Comparison of ENCODE assay signal across 15 mouse cellular contexts in genomic region chr9:96412821-96413405, GRCm38 (mm10). TPM values are rescaled to one million over a fixed set of nuclear protein-coding genes. Genes with fewer than 3 reads are reported as not detected.
DNase-seq lines count a peak whose midpoint lies in the region; ATAC-seq and TF ChIP-seq lines count a peak whose summit lies in the region.
"Had no signal": no experiment of that assay in that cellular context is flagged by ENCODE, and none has a peak within 500 bp of the region (broad histone marks: within the 10 kb centered on the region; RNA-seq: fewer than 3 reads in every experiment).

No protein-coding gene starts in this region.

- H3K4me2 ChIP-seq in heart, embryonic 12.5 days = no peak overlapping the region
- no peak overlapping the region for H3K4me2 ChIP-seq in liver, postnatal 0 days (ENCODE audit: low read depth, low read length)
- H3K4me2 ChIP-seq in liver, embryonic 12.5 days = no peak overlapping the region

- no peak overlapping the region for H3K4me3 ChIP-seq in heart, embryonic 12.5 days
- H3K4me3 ChIP-seq in liver, postnatal 0 days (ENCODE audit: low read depth, low read length) = no peak overlapping the region
- H3K4me3 ChIP-seq in liver, embryonic 12.5 days = no peak overlapping the region
- H3K4me3 ChIP-seq: erythroblast, embryonic 14.5 days; megakaryocyte, embryonic 14.5 days had no signal

- no peak for DNase-seq in heart, postnatal 25 days (ENCODE audit: low spot score)
- no peak for DNase-seq in liver, postnatal 0 days
- DNase-seq in Patski (ENCODE audit: low read depth, low spot score) = peak; percentile 38
- peak; percentile 60 for DNase-seq in kidney, postnatal 10 days
- DNase-seq in left cerebral cortex, postnatal 4 days = no peak
- no peak for DNase-seq in layer of hippocampus, adult 9-11 months
- DNase-seq: adrenal gland, postnatal 14 days; cerebellum, adult 9-11 months had no signal

- H3K4me1 ChIP-seq in heart, embryonic 12.5 days (replicated peaks) = peaks cover 12% of the 10 kb centered on the region
- H3K4me1 ChIP-seq in liver, postnatal 0 days (ENCODE audit: insufficient read depth) = no peaks in the 10 kb centered on the region
- 0 out of 2 replicates have a peak, but pooled peaks cover 3% of the 10 kb centered on the region for H3K4me1 ChIP-seq in liver, embryonic 12.5 days

- H3K9ac ChIP-seq in heart, embryonic 12.5 days = no peak overlapping the region
- no peak overlapping the region for H3K9ac ChIP-seq in liver, postnatal 0 days (replicated peaks)
- no peak overlapping the region for H3K9ac ChIP-seq in liver, embryonic 12.5 days
- H3K9ac ChIP-seq: liver, embryonic 14.5 days had no signal

- no peaks in the 10 kb centered on the region for H3K36me3 ChIP-seq in heart, embryonic 12.5 days
- H3K36me3 ChIP-seq in liver, postnatal 0 days (replicated peaks; ENCODE audit: insufficient read depth, low read length) = no peaks in the 10 kb centered on the region
- no peaks in the 10 kb centered on the region for H3K36me3 ChIP-seq in liver, embryonic 12.5 days
- H3K36me3 ChIP-seq: G1E had no signal

- 52% methylated on average over 9 of the region's 9 CpGs for WGBS in heart, embryonic 12.5 days
- WGBS in liver, postnatal 0 days (ENCODE audit: insufficient replicate concordance) = 70% methylated on average over 9 of the region's 9 CpGs
- WGBS in liver, embryonic 12.5 days (ENCODE audit: insufficient replicate concordance) = 68% methylated on average over 9 of the region's 9 CpGs

- POLR2A ChIA-PET in Patski (lab: Charles Lee) = no interaction called here

- CTCF ChIA-PET in Patski (lab: Charles Lee) = interaction anchor here (0.8 to 1.4 kb wide), 4 partner anchors 11 to 29 kb away, joined by 3 to 4 read pairs (median 3); no protein-coding TSS in a partner anchor

- no peak for ATAC-seq in heart, embryonic 12.5 days (ENCODE audit: insufficient number of reproducible peaks, low FRiP score)
- no peak for ATAC-seq in liver, postnatal 0 days
- no peak for ATAC-seq in liver, embryonic 12.5 days
- peak; percentile 39 for ATAC-seq in Patski
- ATAC-seq: inflammation-experienced regulatory T-cells, adult 6 months had no signal

- no peaks in the 10 kb centered on the region for H3K9me3 ChIP-seq in heart, embryonic 12.5 days (replicated peaks)
- no peaks in the 10 kb centered on the region for H3K9me3 ChIP-seq in liver, postnatal 0 days (ENCODE audit: low read length)
- no peaks in the 10 kb centered on the region for H3K9me3 ChIP-seq in liver, embryonic 12.5 days (replicated peaks)
- H3K9me3 ChIP-seq: G1E; megakaryocyte, embryonic 14.5 days had no signal

- no peak for TF ChIP-seq EP300 in liver, postnatal 0 days (IDR thresholded peaks at IDR 0.05; ENCODE audit: low read depth)

- TF ChIP-seq CTCF in liver, postnatal 0 days (IDR thresholded peaks at IDR 0.05; ENCODE audit: low read depth) = no peak
- TF ChIP-seq CTCF in Patski (IDR thresholded peaks at IDR 0.05) = no peak

- no peaks in the 10 kb centered on the region for H3K27me3 ChIP-seq in heart, embryonic 12.5 days (replicated peaks)
- H3K27me3 ChIP-seq in liver, postnatal 0 days (ENCODE audit: insufficient read depth, low read length) = 0 out of 2 replicates have a peak, but pooled peaks cover 2% of the 10 kb centered on the region
- no peaks in the 10 kb centered on the region for H3K27me3 ChIP-seq in liver, embryonic 12.5 days (replicated peaks)
- no peaks in the 10 kb centered on the region for H3K27me3 ChIP-seq in Patski
- H3K27me3 ChIP-seq: megakaryocyte, embryonic 14.5 days had no signal

- H3K27ac ChIP-seq in heart, embryonic 12.5 days (ENCODE audit: poor library complexity, severe bottlenecking) = 0 out of 2 replicates have a peak overlapping the region, but pooled peaks have one; percentile 48
- peak overlapping the region; percentile 30; the same call in 1 of the 2 replicates for H3K27ac ChIP-seq in liver, postnatal 0 days (ENCODE audit: low read depth)
- no peak overlapping the region for H3K27ac ChIP-seq in liver, embryonic 12.5 days
- H3K27ac ChIP-seq: liver, embryonic 14.5 days had no signal

- intact Hi-C loops in heart, postnatal 25 days (cut with DNase I) = no loop called here
- intact Hi-C loops in left cerebral cortex, postnatal 4 days (cut with DNase I) = no loop called here

- in situ Hi-C loops in Patski (cut with MboI; ENCODE audit: low pct_unique_long_range_greater_than_20kb) = no loop called here

RNA-seq across cellular contexts. Expression of gene Atp1b3, which starts 48.7 kb away (rescaled TPM):
- polyA plus RNA-seq in heart, embryonic 12.5 days (2016; fragmentation: Nextera tagmentation; extraction: Ambion mirVana) = 164 and 168 TPM in 2 replicates
- total RNA-seq in heart, postnatal 25 days (2021) = 10 to 100 TPM; 58.9 to 64.6 TPM
- polyA plus RNA-seq in liver, postnatal 0 days (2015; fragmentation: Nextera tagmentation; extraction: Ambion mirVana) = 60.3 and 60.6 TPM in 2 replicates
- 99.5 and 101 TPM in 2 replicates for polyA plus RNA-seq in liver, embryonic 12.5 days (2016; fragmentation: Nextera tagmentation; extraction: Ambion mirVana)
- 368 TPM for polyA plus RNA-seq in Patski (2021)
- total RNA-seq in left cerebral cortex, postnatal 4 days (2021) = 10 to 100 TPM; 89.3 to 89.6 TPM

Comparison
In these comparisons a context has a peak if more than half of its experiments do, and no peak if none do; other contexts are left out.
1. DNase-seq: peak in Patski (single experiment) and kidney, postnatal 10 days (single experiment); none in heart, postnatal 25 days (single experiment), liver, postnatal 0 days (single experiment), left cerebral cortex, postnatal 4 days (single experiment) and layer of hippocampus, adult 9-11 months (single experiment).